Mouse (Mus musculus) ovary, postnatal 10 days (tissue): Measurements from ENCODE around the gene Trdmt1.

Source experiments
- DNase-seq: peaks from one replicate; pipeline ENCODE4 v3.0.0; 2022; ENCODE audit warnings: low spot score

The Trdmt1 gene

DNA sequence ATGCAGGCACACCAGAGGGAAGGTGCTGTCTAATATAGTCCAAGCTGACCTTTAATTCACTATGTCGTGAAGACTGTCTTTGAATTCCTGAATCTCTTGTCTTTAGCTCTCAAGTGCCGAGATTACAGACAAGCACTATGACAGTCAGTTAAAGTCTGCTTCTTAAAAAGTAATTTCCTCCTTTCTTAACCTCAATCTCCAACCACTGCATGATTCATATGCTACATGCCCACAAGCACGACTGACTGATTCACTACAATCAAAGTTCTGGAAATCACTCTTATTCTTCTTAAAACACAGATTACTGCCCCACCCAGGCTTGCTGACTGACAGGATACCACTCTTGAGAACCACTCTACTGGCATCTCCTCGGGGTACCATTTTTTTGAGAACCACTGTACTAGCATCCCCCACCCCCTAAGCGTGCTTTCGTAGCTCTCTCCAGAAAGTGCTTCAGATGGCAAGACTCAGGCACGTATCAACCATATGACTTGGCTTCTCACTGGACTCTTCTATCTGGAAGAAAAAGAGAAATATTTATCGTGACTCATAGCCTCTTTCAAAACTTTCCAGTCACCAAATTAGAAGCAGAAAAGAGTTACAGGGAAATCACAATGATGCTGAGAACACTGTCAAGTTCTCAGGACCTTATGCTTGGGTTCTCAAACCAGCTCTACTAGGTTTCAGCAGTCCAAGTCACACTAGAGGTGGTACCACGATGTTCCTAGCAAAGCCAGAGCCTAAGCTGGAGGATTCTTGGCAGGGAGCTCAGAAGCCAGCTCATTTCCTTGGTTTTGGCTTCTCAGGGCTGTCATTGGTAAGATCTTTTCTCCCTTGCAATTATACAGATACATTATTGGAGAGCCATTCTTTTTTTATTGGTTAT is 12.9 kb upstream of the Trdmt1 start:
- DNase-seq, result no peak

DNA sequence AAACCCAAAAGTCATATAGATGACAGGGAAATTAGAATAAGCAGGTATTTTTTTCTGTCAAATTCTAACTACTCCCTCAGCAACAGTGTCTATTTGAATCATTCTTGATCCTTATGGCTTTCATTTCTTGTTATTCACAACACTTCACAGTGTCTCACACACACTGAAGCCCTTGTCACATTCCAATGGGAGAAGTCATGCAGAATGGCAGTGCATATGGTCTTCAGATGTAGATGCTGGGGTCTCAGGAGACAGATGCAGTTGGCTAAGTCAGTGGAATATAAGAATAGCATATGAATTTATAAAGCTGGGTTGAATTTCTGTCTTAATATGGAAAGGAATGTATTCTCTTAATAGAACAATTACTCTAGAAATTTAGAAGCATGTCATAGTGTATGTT is 11.8 kb upstream of the Trdmt1 start:
- no peak for DNase-seq

DNA sequence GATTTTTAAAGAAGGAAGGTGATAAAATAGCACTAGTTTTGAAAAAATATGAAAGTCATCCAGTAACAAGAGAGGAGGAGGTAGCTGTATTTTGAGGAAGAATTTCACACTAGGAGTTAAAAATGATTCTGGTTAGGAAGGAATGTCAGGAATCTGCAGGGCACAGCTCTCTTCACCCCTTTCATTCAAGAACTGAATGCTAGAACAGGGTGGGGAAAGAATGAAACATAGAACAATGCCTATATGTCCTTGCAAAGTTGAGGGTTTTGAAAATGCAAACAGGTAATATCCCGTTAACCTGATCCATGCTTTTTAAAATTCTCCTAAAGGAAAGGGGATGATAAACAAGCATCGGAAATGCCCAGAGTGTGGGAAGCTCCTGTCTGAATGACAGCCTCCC is 9.5 kb upstream of the Trdmt1 start:
- DNase-seq, result no peak

DNA sequence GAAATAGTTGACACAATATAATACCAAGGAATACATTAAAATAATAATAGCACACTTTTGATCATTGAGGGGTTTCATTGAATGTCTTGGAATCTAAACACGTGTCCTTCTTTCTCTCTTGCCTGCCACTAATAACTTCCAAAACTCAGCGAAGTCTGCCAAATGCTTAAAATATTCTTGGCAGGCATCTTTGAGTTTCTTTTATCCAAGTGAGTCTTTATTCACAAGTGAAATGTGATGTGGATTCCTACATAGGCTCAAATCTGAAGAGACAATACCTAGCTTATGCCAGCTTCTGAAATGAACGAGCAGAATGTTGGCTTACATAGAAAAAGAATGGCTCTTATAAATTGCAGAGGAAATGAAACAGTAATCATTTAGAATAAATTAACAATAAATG is 4.3 kb upstream of the Trdmt1 start:
- DNase-seq, result no peak

DNA sequence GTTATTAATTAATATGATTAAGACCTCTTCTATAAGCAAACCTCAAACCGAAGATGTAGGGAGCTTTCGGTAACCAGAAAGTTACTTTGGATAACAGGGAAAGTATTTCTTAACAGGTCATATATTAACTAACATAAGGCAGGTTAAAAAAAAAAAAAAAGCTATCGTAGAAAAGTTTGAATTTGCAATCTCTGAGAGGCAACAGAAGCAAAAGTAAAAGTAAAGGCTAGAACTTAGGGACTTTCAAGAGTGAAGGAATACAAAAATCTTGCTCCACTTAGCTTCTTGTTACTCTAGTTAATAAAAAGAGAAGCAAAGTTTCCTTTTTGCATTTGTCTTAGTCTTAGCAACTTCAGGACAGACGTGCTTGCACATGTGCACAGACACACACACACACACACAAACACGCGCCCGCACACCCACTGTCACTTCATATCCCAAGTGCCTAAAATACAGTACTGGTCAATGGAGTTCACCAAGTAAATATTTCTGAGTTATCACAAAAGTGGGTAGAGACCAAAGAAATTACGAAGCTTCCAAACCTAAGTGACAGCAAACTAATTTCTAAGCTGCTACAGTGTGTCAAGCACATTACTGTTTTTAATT is 846 bp downstream of the Trdmt1 start:
- no peak for DNase-seq

DNA sequence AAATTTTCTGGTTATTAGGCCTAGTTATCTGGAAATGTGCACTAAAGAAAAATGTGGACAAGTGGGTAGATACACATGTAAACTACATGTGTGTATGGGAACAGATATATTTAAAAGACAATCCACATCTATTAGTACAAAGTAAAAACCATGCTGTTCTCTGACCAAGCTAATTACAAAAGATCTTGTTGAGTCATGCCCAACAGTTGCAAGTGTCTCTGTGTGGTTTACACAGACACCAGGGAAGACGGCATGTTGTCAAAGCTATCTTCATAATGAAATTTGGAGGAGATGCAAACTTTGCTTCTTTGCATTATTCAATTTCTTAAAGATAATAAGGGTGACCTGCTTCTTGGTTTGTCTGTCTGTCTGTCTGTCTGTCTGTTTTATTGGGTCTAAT is 4.6 kb downstream of the Trdmt1 start:
- DNase-seq, result no peak

DNA sequence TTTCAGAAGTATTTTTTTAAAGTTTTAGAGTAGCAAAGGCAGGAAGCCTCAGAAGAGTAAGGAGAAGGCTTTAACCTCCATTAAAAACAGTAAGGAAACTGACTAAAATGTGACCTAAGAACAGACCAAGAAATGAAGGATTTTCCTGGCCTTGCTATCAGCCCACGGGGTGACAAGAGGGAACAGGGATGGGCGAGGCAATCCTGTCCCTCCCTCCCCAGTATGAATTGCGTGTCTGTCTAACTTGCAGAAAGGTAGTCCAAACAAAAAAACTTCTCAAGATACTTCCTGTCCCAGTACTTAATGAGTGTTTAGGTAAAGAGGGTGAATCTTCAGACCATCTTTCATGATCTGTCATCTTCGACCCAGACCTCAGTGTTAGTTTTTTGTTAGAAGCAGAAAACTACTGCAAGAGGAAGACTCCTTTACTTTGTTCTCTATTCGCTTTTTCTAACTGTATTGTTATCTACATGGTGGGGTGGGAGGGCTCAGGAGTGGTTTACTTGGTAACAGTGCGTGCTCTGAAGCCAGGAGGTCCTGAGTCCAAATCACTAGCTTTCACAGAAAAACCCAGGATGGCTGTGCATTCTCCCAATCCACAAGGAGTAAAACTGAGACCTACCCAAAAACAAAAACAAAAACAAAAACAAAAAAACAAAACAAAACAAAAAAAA is 5.6 kb downstream of the Trdmt1 start:
- no peak for DNase-seq

DNA sequence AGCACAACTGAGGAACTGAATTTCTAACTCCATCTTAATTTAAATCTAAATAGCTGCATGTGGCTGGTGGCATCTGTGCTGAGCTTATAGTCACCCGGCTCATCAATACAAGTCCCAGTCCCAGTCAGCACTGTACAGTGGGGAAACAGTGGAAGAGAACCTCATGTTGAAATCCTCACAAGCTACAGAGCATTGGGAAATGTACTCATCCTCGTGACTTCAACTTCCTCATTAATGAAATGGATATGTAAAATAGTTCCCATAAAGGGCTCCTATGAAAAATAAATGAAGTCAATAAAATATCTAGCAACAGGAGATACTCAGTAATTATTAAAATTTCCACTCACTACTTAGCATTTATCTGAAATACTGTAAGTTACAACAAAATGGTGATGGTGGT is 6.2 kb downstream of the Trdmt1 start:
- DNase-seq, result no peak

DNA sequence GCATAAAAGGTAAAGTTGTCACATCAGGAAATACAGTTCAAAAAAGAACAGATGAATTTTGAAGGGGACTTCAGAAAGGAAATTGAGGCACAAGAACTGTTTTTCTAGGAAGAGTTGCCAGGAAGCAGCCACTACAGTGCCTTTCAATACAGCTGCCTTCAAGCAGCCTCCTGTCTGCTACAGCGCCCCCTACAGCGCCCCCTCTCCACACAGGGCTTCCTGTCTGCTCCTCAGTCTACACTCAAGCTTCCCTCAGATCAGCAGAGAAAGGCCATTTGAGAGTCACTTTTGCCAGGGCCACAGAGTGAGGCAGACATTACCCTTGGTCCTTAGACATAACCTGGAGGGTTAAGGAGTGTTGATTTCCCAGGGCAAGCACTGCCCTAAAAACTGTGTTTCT is 6.7 kb downstream of the Trdmt1 start:
- DNase-seq, result no peak

DNA sequence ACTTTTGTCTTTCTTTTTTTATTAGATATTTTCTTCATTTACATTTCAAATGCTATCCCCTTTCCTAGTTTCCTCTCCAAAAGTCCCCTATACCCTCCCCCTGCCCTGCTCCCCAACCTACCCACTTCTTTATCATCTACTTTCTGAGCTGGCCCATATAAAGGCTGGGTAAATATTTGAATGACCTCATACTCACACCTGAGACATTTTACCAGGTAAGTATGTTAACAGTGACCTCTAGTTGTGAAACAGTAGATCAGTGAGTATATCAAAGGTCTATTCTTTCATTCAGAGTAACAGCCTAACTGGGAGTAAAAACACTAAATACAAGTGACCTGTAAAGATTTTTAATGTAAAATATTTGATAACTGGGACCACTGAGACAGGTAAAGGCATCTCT is 7.7 kb downstream of the Trdmt1 start:
- DNase-seq, result no peak

DNA sequence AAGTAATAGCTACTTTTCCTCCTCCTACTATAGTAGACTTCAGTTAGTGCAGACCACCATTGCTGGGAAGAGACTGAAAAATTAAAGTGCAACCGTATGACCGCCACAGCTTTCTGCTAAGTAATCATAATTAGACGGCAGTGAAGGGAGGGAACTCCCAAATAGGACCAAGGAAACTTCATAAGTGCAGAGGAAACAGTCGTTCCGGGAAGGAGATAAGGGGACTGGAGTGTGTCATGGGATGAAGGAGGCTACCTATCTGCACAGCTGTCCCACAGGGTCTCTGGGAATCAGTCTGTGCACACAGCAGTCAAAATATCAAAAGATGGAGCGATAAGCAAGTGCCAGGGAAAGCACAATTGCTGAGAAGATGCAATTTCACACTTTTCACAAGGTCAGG is 13.8 kb downstream of the Trdmt1 start:
- DNase-seq, result no peak

DNA sequence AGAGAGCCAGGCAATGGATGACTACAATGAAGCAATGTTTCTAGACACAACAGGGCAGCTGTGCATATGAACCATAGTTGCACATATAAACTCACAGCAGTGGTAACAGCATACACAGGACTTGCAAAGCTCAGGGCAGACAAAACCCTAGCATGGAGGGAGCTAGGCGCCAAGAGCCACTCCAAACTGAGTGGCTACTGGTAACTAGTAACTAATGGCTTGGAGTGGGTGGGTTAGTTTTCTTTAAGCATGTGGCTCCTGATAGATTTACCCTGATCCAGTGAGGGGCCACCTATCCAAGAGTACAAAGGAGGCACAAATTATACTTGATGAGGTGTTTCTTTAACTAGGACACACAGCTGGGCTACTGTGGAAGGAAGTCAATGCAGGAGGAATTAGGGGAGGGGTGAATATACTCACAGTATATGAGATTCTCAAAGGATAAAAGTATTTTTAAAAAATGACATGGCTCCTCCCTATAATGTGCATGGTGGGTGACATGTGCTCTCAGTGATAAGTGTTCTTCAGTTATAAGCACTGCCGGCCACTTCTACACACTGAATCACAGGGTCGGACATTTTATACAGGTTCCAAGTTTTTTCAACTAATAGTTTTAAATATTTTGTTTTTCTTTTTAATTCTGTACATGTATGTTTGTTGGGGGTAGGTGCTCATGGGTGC is 15.1 kb downstream of the Trdmt1 start:
- DNase-seq, result no peak

DNA sequence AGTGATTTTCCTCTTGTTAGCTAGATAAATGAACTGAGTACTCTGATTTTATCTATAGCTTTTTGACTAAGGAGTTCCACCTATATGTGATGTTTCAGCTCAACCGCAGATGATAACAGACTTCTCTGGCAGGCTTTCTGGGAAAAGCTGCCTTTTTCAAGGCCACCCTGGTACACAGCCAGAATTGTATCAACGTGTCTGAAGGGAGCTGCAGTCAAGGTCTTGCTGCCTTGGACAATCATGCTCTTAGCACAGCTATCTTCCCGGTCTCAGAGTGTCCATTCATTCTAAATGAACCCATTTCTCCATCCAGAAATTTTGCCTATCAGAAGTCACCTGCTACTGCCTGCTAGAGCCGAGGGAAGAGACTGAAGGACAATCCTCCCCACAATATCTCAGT is 16.9 kb downstream of the Trdmt1 start:
- DNase-seq, result no peak

DNA sequence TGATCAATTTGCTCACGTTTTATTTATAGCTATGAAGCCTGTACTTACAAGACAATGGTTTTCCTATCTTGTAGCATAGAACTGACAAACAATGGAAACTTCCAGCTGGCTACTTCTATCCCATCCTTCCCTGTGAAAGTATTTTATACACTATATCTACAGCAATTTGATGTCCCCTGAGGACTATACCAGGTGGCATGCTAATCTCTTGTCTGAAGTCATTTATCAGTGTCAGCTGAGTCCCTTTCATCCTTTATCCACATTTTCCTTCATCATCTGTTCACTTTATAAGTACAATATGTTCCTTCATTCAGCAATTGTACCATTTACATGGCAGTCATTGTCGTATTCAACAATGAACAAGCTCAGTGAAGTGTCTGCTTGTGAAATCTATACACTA is 17.3 kb downstream of the Trdmt1 start:
- no peak for DNase-seq

DNA sequence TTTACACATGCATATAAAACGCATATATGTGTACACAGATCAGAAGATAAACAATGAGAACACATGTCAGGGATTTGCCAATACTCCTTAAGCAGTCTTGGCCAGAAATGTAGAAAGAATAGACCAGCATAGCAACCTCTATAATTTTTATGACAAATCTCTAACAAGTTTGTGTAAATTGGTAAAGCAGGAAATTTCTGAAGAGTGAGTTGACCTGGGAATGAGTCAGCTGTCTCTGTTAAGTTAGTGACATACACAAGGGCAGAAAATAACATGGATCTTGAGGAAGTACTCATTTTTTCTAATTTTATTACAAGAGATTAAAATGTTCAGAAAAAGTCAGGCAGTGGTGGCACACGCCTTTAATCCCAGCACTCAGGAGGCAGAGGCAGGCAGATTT is 18.3 kb downstream of the Trdmt1 start:
- DNase-seq, result no peak

DNA sequence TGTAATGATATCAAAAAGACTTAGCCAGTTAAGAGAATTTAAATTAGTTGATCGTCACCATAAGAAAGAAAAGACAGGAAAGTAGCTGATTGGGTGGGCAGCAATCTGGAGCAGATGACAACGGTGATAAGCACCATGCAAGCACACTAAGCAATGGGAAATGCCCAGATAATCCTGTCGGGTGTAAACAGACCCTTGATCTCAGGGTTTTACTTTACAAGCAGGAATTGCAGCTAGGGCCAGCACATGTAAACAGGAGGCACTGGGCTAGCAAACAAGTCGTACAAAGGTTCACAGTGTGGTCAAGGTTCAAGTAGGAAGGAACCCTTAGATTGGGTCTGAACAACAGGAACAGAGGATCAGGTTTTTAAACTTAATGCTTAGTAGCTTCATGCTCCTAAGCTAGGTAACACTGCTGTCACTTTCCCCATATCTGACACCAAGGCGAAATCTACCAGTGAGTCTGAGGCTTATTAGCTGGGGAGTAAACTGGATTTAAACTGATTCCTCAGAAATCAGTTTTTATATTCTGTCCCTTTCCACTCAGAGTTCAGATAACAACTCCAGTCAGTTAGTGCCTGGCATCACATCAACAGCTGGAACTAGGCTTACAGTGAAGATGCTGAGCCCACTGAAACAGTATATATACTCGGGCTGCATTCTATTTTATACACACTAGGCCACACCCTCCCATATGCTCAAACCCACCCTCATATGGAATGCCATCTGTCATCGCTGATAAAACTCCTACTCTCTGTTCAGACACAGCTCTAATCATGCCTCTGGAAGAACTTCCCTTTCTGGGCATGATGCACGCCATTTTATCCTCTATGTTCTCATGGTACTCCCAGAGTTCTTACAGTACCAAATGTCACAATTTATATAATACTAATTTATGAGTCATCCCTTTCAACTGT is 20.7 kb downstream of the Trdmt1 start:
- no peak for DNase-seq

DNA sequence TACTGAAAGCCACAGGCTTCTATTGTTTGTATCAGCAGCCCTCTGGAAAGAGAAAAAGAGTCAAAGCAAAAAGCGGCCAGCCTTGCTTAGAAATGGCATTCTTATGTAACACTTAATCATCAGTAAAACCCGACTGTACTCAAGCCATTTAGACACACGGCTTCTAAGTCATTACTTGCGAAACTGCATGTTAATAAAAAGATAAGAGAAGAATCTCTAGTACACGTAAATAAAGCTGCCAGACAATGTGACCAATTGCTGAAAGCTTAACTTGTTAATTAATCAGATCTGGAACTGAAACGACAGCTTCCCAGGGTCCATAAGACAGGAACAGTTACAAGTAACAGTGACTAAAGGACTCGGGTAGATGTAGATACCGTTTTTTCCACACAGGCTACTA is 22.4 kb downstream of the Trdmt1 start:
- DNase-seq, result no peak

DNA sequence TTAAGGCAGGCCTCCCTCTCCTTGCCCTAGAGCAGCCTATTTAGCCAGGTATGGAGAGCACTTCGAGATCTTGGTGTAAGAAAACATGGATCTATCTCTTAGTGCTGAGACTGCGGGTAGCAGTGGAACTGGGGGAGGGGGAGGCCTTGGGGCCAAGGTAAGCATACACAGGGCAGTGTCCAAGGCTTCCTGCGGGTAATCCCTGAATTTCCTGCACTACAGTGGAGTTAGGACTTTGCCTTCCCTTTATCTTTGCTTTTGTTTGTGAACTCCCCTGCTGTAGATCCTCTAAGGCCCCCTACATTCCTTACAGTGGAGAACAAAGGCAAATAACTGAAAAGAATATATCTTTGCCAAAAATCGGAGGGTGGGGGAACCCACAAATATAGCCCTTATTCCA is 29.5 kb downstream of the Trdmt1 start:
- no peak for DNase-seq

DNA sequence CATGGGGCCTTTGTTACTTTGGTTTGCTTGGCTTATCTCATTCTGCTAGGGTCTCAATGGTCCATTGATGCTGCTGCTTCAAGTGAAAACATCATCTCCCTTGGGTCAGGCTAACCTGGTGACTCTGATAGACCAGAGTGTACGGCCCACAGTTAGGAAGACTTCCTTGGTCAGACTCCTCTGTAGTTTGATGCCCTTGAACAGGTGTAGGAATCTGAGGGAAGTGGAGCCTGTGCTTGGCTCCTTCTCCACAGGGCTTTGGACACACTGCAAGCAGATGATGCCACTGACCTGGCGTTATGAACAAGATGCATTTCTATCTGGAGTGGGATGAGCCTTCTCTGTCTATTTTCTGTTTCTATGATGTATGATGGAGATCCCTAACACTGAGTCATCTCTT is 41.8 kb downstream of the Trdmt1 start:
- DNase-seq, result no peak

DNA sequence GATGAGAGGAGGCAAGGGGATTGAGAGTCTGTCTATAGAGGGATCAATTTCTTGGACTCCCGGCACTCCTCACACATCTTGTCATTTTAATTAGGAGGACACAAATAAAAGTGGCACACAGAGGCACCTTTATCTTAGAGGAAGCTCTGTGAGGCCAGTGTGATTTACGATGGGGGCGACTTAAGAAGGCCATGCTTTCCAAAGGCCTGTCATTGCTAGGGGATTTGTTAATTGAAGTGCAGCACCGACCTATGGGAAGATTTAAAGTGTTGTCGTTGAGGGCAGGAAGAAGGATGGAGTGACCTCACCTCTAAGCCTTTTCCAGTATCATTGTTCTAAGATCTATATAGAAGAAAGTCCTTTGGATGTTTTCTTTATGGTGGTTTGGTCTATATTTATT is 42.9 kb downstream of the Trdmt1 start:
- DNase-seq, result no peak

DNA sequence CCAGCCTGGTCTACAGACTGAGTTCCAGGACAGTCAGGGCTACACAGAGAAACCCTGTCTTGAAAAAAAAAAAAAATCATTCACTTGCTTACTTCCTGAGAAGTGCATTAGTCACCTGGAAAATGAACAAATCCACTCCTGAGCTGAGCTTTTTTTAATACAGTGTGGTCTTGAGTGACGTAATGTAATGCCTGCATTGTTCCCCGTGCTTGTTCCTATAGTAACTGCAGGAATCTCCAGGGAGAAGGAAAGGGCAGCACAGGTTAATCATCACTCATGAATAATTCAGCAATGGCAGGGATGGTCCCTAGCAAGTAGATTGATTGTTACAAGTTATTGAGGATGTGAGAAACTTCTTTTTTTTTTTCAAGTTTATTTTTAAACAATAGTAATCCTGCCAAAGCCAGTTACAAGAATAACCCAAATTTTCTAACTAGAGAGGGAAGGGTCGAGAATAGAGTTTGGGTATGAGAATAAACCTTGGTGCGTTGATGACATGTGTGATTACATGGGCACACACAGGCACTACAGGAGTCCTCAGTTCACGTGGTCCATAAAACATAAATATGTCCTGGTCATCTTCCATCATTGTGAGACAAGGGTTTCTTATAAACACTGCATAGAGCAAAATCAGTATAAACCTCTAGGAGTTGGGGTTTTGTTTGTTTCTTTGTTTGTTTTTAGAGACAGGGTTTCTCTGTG is 44.0 kb downstream of the Trdmt1 start:
- DNase-seq, result no peak
